Mouse (Mus musculus) embryonic facial prominence, embryonic 14.5 days (tissue): ENCODE measurements around the gene Slc16a2. TPM values are rescaled to one million over a fixed set of nuclear protein-coding genes. Genes with fewer than 3 reads are reported as not detected.

Source experiments
- ATAC-seq: fragments of 200-750 bp; cut with Nextera tagmentation; 2 replicates; pipeline ENCODE4 v1.8.0; 2017; ENCODE audit warnings: low read depth, moderate number of reproducible peaks, moderate TSS enrichment
- DNase-seq: peaks from one replicate; pipeline ENCODE4 v3.0.0-alpha.2; 2015; ENCODE audit warnings: low spot score
- H3K27ac ChIP-seq: fragments of 300-500 bp; sonication (generic); replicated peaks from 2 replicates; pipeline ENCODE4 v1.5.1; 2014; ENCODE audit warnings: low read depth, mild to moderate bottlenecking, low read length, moderate library complexity
- H3K27me3 ChIP-seq: fragments of 300-500 bp; sonication (generic); replicated peaks from 2 replicates; pipeline ENCODE4 v1.6.1; 2014; ENCODE audit warnings: low read length; ENCODE audit not compliant: control insufficient read depth, insufficient read depth
- H3K36me3 ChIP-seq: fragments of 300-500 bp; sonication (generic); 2 replicates; pipeline ENCODE4 v1.6.1; 2014; ENCODE audit warnings: low read length, mixed read lengths; ENCODE audit not compliant: control insufficient read depth, insufficient read depth
- H3K4me1 ChIP-seq: fragments of 300-500 bp; sonication (generic); 2 replicates; pipeline ENCODE4 v1.6.1; 2014; ENCODE audit warnings: antibody characterized with exemption, low read length; ENCODE audit not compliant: control insufficient read depth, insufficient read depth
- H3K4me2 ChIP-seq: fragments of 300-500 bp; sonication (generic); 2 replicates; pipeline ENCODE4 v1.6.1; 2014; ENCODE audit warnings: low read depth, mild to moderate bottlenecking, low read length, moderate library complexity, mixed read lengths
- H3K4me3 ChIP-seq: fragments of 300-500 bp; sonication (generic); 2 replicates; pipeline ENCODE4 v1.5.1; 2014; ENCODE audit warnings: low read depth, mild to moderate bottlenecking, low read length
- H3K9ac ChIP-seq: fragments of 300-500 bp; sonication (generic); 2 replicates; pipeline ENCODE4 v1.6.1; 2014; ENCODE audit warnings: low read depth, mild to moderate bottlenecking, low read length, moderate library complexity, mixed read lengths
- H3K9me3 ChIP-seq: fragments of 300-500 bp; sonication (generic); 2 replicates; pipeline ENCODE4 v1.6.1; 2016; ENCODE audit warnings: low read length; ENCODE audit not compliant: control insufficient read depth
- whole genome bisulfite sequencing: fragments of 180-500 bp; shearing (Covaris S2); extraction: QIAGEN DNeasy Blood & Tissue Kit; methylation state at CpG from one replicate; pipeline ENCODE4 v1.1.7; 2014; 5-methylcytosine and 5-hydroxymethylcytosine counted together
- polyA plus RNA-seq: library from polyadenylated mRNA; unstranded; fragments of >200 nt; fragmentation: Nextera tagmentation; extraction: Ambion mirVana; gene quantifications from 2 replicates; pipeline ENCODE4 v1.2.1, GENCODE M21; 2014

The Slc16a2 gene
- polyA plus RNA-seq, 1 experiment from 2014 or later: 34.7 TPM

- WGBS: 62% methylated on average over 4 of the region's 4 CpGs
- H3K27ac ChIP-seq: no peak overlapping the region
- 0 out of 2 replicates have a peak, but pooled peaks cover 6% of the 10 kb centered on the region for H3K9me3 ChIP-seq
- DNase-seq: no peak
- H3K9ac ChIP-seq: no peak overlapping the region
- peaks cover 4% of the 10 kb centered on the region; the same call in 1 of the 2 replicates for H3K27me3 ChIP-seq
- no peaks in the 10 kb centered on the region for H3K4me1 ChIP-seq
- no peaks in the 10 kb centered on the region for H3K36me3 ChIP-seq
- no peak overlapping the region for H3K4me2 ChIP-seq
- ATAC-seq: no peak
- H3K4me3 ChIP-seq: no peak overlapping the region
Measured at GRCm38 (mm10) chrX:103658985-103659384, 162.8 kb downstream of the Slc16a2 start.

- ATAC-seq: no peak
- WGBS: 27% methylated on average over 2 of the region's 2 CpGs
- H3K9me3 ChIP-seq: no peaks in the 10 kb centered on the region
Measured at GRCm38 (mm10) chrX:103653021-103653420, 168.8 kb downstream of the Slc16a2 start.

GRCm38 (mm10) chrX:103652048-103652447 is 169.7 kb downstream of the Slc16a2 start:
- Histone ChIP-seq H3K9me3 (no peaks in the 10 kb centered on the region), H3K4me2 (no peak overlapping the region), H3K36me3 (no peaks in the 10 kb centered on the region), H3K27ac (no peak overlapping the region), H3K4me1 (no peaks in the 10 kb centered on the region), H3K4me3 (no peak overlapping the region), H3K9ac (no peak overlapping the region), H3K27me3 (no peaks in the 10 kb centered on the region)
- ATAC-seq (no peak), DNase-seq (no peak)
- 45% methylated on average over 1 of the region's 1 CpGs for WGBS

More at GRCm38 (mm10) chrX:103653021-103653420, 168.8 kb downstream of the Slc16a2 start:
- H3K27ac ChIP-seq: peak overlapping the region; percentile 39; the same call in 1 of the 2 replicates
- no peak overlapping the region for H3K9ac ChIP-seq
- peak; percentile 43 for DNase-seq
- no peak overlapping the region for H3K4me3 ChIP-seq
- no peaks in the 10 kb centered on the region for H3K36me3 ChIP-seq
- H3K4me1 ChIP-seq: no peaks in the 10 kb centered on the region
- H3K27me3 ChIP-seq: no peaks in the 10 kb centered on the region
- no peak overlapping the region for H3K4me2 ChIP-seq

Other genes starting within 250 kb of the Slc16a2 start
- gene Zcchc13, start 191.4 kb downstream of the Slc16a2 start, polyA plus RNA-seq: not detected in 2 replicates
- gene Rlim, start 159.3 kb upstream of the Slc16a2 start, polyA plus RNA-seq: 30.6 and 34.7 TPM in 2 replicates